Mouse (Mus musculus) small intestine, adult 2 months (tissue): ENCODE measurements around the gene Arhgef1. TPM values are rescaled to one million over a fixed set of nuclear protein-coding genes. Genes with fewer than 3 reads are reported as not detected.
A peak's percentile ranks its signal among the peaks of the same experiment; 100 is the strongest.

Source experiments
- H3K27ac ChIP-seq: fragments of 200-500 bp; 2 replicates; pipeline ENCODE4 v1.5.1; 2012; ENCODE audit warnings: low read depth, low read length, control low read depth, inconsistent platforms; ENCODE audit not compliant: insufficient read depth
- H3K27me3 ChIP-seq: fragments of 200-500 bp; 2 replicates; pipeline ENCODE4 v1.6.1; 2012; ENCODE audit warnings: mild to moderate bottlenecking, moderate library complexity, low read length, inconsistent platforms; ENCODE audit not compliant: control insufficient read depth, insufficient read depth
- H3K36me3 ChIP-seq: fragments of 200-500 bp; 2 replicates; pipeline ENCODE4 v1.6.1; 2012; ENCODE audit warnings: mild to moderate bottlenecking, low read length, control low read depth, inconsistent platforms; ENCODE audit not compliant: control insufficient read depth, insufficient read depth
- H3K4me1 ChIP-seq: fragments of 200-500 bp; 2 replicates; pipeline ENCODE4 v1.6.1; 2012; ENCODE audit warnings: low read length, inconsistent platforms, mixed read lengths; ENCODE audit not compliant: control insufficient read depth, insufficient read depth, insufficient read length
- H3K4me3 ChIP-seq: fragments of 200-500 bp; 2 replicates; pipeline ENCODE4 v1.5.1; 2012; ENCODE audit warnings: low read depth, mild to moderate bottlenecking, control low read depth, inconsistent platforms, low read length, moderate library complexity
- CTCF ChIP-seq: fragments of 200-500 bp; IDR thresholded peaks from 2 replicates; pipeline ENCODE4 v1.5.1; 2012; ENCODE audit warnings: low read depth, mild to moderate bottlenecking, control low read depth, inconsistent platforms, low read length, moderate library complexity, mixed read lengths; ENCODE audit not compliant: insufficient replicate concordance, insufficient read length; ENCODE audit errors: extremely low read depth
- POLR2A ChIP-seq: fragments of 200-500 bp; IDR thresholded peaks from 2 replicates; pipeline ENCODE4 v1.6.1; 2012; ENCODE audit warnings: low read depth, mild to moderate bottlenecking, control low read depth, inconsistent platforms, low read length, moderate library complexity
- WGBS: fragments of 180-500 bp; shearing (Covaris S2); methylation state at CpG from one replicate; pipeline ENCODE4 v1.1.7; 2018; 5-methylcytosine and 5-hydroxymethylcytosine counted together
- polyA plus RNA-seq: library from polyadenylated mRNA; depleted of rRNA; stranded (reverse); fragments of >200 nt; gene quantifications from 2 replicates; pipeline ENCODE4 v1.2.3, GENCODE M21; 2012

Arhgef1 gene
- polyA plus RNA-seq, 1 experiment, result 209 TPM

DNA sequence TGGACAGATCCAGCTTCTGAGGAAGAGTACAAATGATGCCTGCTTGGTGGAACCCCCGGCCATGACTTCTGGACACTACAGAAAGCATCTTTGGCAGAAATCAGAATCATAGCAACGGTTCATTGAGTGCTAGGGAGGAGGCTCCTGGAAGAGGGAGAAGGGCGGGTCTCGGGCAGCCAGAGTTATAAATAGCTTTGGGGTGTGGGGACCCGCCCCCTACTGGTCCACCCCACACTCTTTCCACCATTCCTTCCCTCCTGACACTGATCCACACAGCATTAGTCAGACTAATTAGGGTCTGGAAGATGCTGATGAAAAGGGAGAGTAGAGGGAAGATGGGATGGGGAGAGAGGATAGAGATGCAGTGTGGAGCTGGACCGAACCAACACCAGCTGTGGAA is 3.8 kb downstream of the Arhgef1 start:
- no peak for TF ChIP-seq CTCF
- no peak for TF ChIP-seq POLR2A

DNA sequence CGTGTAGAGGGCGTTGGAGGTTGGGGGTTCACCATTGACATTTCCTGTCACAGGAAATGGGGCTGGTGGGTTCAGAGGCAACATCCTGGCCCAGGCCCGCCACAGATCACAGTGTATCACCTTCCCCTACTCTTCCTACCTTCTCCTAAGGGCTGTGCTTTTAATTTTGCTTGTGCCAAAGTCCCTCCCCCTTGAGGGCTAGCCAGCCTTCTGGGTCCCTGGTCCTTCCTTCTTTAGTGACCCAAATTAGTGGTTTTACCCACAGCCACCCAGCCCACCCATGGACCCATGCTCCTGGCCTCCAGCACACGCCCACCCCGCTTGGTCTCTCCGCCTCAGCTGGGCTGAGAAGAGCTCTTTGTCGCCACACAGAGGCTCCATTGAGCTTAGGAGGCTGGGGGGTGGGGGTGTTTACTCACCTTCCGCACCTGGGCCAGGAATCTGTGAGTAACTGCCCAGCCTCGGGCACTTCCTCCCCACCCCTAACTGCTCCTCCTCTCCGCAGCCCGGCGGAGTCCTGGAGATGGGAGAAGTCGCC is 4.6 kb downstream of the Arhgef1 start:
- Histone ChIP-seq H3K4me3 (peak overlapping the region; percentile 32), H3K4me1 (peaks cover 5% of the 10 kb centered on the region), H3K27ac (peak overlapping the region; percentile 58), H3K27me3 (no peaks in the 10 kb centered on the region), H3K36me3 (peaks cover 31% of the 10 kb centered on the region)
- WGBS, result 33% methylated on average over 13 of the region's 13 CpGs
- TF ChIP-seq CTCF (no peak), POLR2A (no peak)

More for the DNA sequence above, 3.8 kb downstream of the Arhgef1 start:
- Histone ChIP-seq H3K27me3 (no peaks in the 10 kb centered on the region), H3K4me3 (no peak overlapping the region), H3K27ac (peak overlapping the region; percentile 17), H3K4me1 (peaks cover 6% of the 10 kb centered on the region), H3K36me3 (peaks cover 25% of the 10 kb centered on the region)
- WGBS, result 29% methylated on average over 6 of the region's 6 CpGs

DNA sequence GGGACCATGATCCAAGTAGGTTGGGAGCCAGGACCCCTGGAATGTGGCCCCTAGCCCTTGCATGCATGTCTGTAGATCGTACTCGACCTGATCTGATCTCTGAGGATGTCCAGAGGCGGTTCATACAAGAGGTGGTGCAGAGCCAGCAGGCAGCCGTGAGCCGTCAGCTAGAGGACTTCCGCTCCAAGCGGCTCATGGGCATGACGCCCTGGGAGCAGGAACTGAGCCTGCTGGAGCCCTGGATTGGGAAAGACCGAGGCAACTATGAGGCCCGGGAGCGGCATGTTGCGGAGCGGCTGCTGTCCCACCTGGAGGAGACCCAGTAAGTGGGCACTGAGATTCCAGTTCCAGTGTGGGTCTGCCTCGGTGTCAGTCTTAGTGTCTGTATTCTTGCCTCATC is 9.8 kb downstream of the Arhgef1 start:
- WGBS, result 93% methylated on average over 14 of the region's 14 CpGs
- Histone ChIP-seq H3K4me3 (no peak overlapping the region), H3K27ac (no peak overlapping the region), H3K4me1 (no peaks in the 10 kb centered on the region), H3K36me3 (peaks cover 58% of the 10 kb centered on the region), H3K27me3 (no peaks in the 10 kb centered on the region)
- no peak for TF ChIP-seq CTCF
- TF ChIP-seq POLR2A, result no peak

DNA sequence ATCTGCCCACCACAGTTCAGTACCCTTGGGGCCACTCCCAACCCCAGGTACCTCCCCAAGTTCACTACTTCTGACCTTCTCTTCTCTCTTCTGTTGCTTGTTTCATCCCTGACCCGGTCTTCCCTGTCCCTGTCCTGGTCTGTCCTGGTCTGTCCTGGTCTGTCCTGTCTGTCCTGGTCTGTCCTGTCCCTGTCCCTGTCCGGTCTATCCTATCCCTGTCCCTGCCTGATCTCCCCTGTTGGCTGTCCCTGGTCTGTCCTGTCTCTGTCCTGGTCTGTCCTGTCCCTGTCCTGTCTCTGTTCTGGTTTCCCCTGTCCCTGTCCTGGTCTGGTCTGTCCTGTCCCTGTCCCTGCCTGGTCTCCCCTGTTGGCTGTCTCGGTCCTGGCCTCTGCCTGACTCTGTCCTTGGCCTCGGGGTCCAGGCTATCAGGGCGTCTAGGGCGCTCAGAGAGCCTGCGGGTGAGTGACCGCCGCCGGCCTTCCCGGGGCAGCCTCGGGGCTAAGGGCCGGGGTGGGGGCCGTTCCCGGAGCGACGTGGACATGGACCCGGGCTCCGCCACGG is 16.1 kb downstream of the Arhgef1 start:
- Histone ChIP-seq H3K27ac (no peak overlapping the region), H3K4me1 (no peaks in the 10 kb centered on the region), H3K4me3 (no peak overlapping the region), H3K27me3 (no peaks in the 10 kb centered on the region), H3K36me3 (peaks cover 72% of the 10 kb centered on the region)
- 88% methylated on average over 20 of the region's 20 CpGs for WGBS
- TF ChIP-seq POLR2A, result no peak
- TF ChIP-seq CTCF, result no peak

DNA sequence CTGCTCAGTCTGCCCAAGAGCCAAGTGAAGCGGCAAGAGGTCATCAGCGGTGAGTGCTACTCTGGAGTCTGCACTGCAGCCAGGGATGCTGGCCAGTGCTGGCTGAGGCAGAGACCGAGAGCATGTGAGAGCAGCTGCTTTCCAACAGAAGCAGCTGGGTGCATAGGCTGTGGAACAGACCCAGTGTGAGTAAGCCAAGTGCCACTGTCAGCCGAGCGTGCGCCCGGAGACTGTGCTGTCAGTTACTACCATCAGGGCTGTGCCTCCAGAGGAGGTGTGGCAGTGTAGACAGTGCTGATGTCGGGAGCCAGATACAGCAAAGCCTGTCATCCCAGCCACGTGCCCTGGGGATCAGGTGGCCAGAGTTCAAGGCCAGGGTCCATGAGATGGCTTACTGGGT is 17.0 kb downstream of the Arhgef1 start:
- Histone ChIP-seq H3K27ac (no peak overlapping the region), H3K4me3 (no peak overlapping the region), H3K27me3 (no peaks in the 10 kb centered on the region), H3K36me3 (peaks cover 81% of the 10 kb centered on the region), H3K4me1 (no peaks in the 10 kb centered on the region)
- WGBS, result 77% methylated on average over 9 of the region's 9 CpGs
- TF ChIP-seq CTCF (no peak), POLR2A (no peak)

DNA sequence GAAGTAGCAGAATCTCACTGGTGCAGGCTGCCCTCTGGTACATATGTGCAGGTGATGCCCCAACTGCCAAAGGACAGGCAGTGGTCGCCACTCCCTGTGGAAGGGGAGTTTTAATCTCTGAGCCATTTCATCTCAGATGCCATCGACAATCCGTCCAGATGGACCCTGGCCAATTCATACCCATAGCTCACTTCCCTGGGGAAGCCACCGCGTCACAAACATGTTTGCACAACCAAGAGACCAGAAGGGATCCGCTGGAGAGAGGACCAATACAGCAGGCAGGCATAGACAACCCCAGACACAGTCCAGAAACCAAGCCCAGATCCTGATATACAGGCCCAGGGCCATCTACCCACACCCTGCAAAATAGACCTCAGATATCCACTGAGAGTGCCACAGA is 27.8 kb downstream of the Arhgef1 start:
- no peak overlapping the region for H3K27ac ChIP-seq
- 35% methylated on average over 6 of the region's 6 CpGs for WGBS
- H3K27me3 ChIP-seq, result peaks cover 47% of the 10 kb centered on the region

DNA sequence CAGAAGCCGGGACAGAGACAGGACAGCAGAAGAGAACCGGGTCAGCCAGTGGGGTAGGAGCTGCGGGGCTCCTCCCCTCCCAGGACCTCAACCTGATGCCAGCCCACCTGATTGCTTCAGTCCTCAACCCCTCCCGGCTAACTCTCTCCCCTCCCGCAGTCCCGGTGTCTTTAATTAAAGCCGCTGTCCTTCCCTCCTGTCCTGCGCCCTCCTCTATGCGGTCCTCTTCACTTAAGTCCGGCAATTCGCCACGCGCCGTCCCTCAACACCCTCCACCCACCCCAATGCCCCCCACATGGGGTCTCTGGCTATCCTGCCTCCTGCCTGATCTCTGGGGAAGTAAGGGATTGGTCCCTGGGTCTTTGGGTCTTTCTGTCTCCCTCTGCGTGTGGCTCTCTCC is 28.9 kb downstream of the Arhgef1 start:
- peaks cover 50% of the 10 kb centered on the region for H3K27me3 ChIP-seq
- TF ChIP-seq POLR2A, result no peak
- no peak for TF ChIP-seq CTCF
- H3K36me3 ChIP-seq, result peaks cover 7% of the 10 kb centered on the region; the same call in 1 of the 2 replicates
- WGBS, result 4% methylated on average over 15 of the region's 15 CpGs
- no peaks in the 10 kb centered on the region for H3K4me1 ChIP-seq
- no peak overlapping the region for H3K4me3 ChIP-seq
- no peak overlapping the region for H3K27ac ChIP-seq

More for the DNA sequence above, 27.8 kb downstream of the Arhgef1 start:
- Histone ChIP-seq H3K36me3 (peaks cover 18% of the 10 kb centered on the region), H3K4me1 (no peaks in the 10 kb centered on the region), H3K4me3 (no peak overlapping the region)
- no peak for TF ChIP-seq POLR2A
- TF ChIP-seq CTCF, result no peak
